Mouse (Mus musculus) heart, postnatal 10 days (tissue): ENCODE results near the gene Sat2. TPM values are rescaled to one million over a fixed set of nuclear protein-coding genes. Genes with fewer than 3 reads are reported as not detected.

Experiments
- DNase-seq, 2 experiments: peaks; one replicate each; pipeline ENCODE4 v3.0.0; 2021
- intact Hi-C: fragments of 180-260 bp; cut with DNase I; formaldehyde crosslinking; loops from one replicate; pipeline ENCODE4 v1.15.1; 2025
- microRNA-seq, 2 experiments: library from miRNA; unstranded; fragments of <30 nt; microRNA quantifications; one replicate each; pipeline ENCODE4 v1.2.0; 2022
- total RNA-seq, 2 experiments: library from RNA; stranded (reverse); gene quantifications; 2 replicates each; pipeline ENCODE4 v1.2.3; 2021

The Sat2 gene
- total RNA-seq, 2 experiments from 2014 or later = 4.3 to 4.7 TPM

GRCm38 (mm10) chr11:69665457-69665960 is 43.7 kb downstream of the Sat2 start:
- intact Hi-C loops = no loop called here

GRCm38 (mm10) chr11:69665961-69666664 is 44.3 kb downstream of the Sat2 start, which contains the start of gene Cd68:
Gene Cd68, minus strand, starts transcription at chr11:69666153.
- peak; percentile 52 to 56 for DNase-seq
- intact Hi-C loops = no loop called here

More at GRCm38 (mm10) chr11:69665457-69665960, 43.7 kb downstream of the Sat2 start:
- no peak for DNase-seq

- no peak for DNase-seq
- intact Hi-C loops = no loop called here
Measured at GRCm38 (mm10) chr11:69666665-69667005, 44.8 kb downstream of the Sat2 start.

GRCm38 (mm10) chr11:69670786-69671725 is 49.2 kb downstream of the Sat2 start:
- peak; percentile 95 to 98 for DNase-seq
- intact Hi-C loops = no loop called here

GRCm38 (mm10) chr11:69671726-69672124 is 49.9 kb downstream of the Sat2 start:
- intact Hi-C loops = loop anchor here (1.0 kb wide), 1 partner anchor 9 kb away; the partner anchor contains the start of gene Mpdu1
- no peak for DNase-seq

- peak; percentile 100 for DNase-seq
- intact Hi-C loops = loop anchor here (1.0 kb wide), 1 partner anchor 10 kb away; the partner anchor contains the start of gene Mpdu1
Measured at GRCm38 (mm10) chr11:69672211-69672706, 50.4 kb downstream of the Sat2 start, which contains the start of gene Eif4a1. Gene Eif4a1, minus strand, starts transcription at chr11:69672423.

Small RNA genes lying within 50 kb of the gene (microRNA-seq; reads per million reads assigned to microRNA genes)
- gene Mir1934 (1.4 to 6.6 reads per million in 2 experiments), gene Mir467f (0 reads per million in 2 experiments)

Other genes starting within 250 kb of the Sat2 start
- gene Naa38, start 226.5 kb upstream of the Sat2 start, total RNA-seq = 10 to 100 TPM; 94.1 to 95.0 TPM
- 10 to 100 TPM; 27.5 to 30.2 TPM for gene Cyb5d1, start 226.4 kb upstream of the Sat2 start, total RNA-seq
- gene Tmem88, start 223.8 kb upstream of the Sat2 start, total RNA-seq = 10 to 100 TPM; 53.3 to 54.0 TPM
- gene Kdm6b, start 208.3 kb upstream of the Sat2 start, total RNA-seq = 10 to 100 TPM; 48.3 to 52.2 TPM
- gene Dnah2, start 72.9 kb upstream of the Sat2 start, total RNA-seq = under 1 TPM; 0.02 to 0.10 TPM
- gene Efnb3, start 61.8 kb upstream of the Sat2 start, total RNA-seq = 100 to 1,000 TPM in 1 of 2 experiments, 10 to 100 TPM in 1; 97.6 to 115 TPM
- gene Wrap53, start 41.8 kb upstream of the Sat2 start, total RNA-seq = 1 to 10 TPM; 5.9 to 6.8 TPM
- gene Trp53, start 41.7 kb upstream of the Sat2 start, total RNA-seq = 10 to 100 TPM; 32.5 to 45.2 TPM
- gene Atp1b2, start 16.1 kb upstream of the Sat2 start, total RNA-seq = 10 to 100 TPM; 29.9 to 36.5 TPM
- not detected for gene Shbg, start 4.1 kb upstream of the Sat2 start, total RNA-seq
- gene Fxr2, start 11.0 kb downstream of the Sat2 start, total RNA-seq = 10 to 100 TPM; 72.1 to 78.7 TPM
- not detected for gene Sox15, start 33.3 kb downstream of the Sat2 start, total RNA-seq
- gene Mpdu1, start 40.6 kb downstream of the Sat2 start, total RNA-seq = 10 to 100 TPM; 33.1 to 33.7 TPM
- gene Cd68, start 44.1 kb downstream of the Sat2 start, total RNA-seq = 1 to 10 TPM; 5.8 to 7.8 TPM
- 100 to 1,000 TPM; 389 to 397 TPM for gene Eif4a1, start 50.4 kb downstream of the Sat2 start, total RNA-seq
- 10 to 100 TPM; 48.9 to 49.6 TPM for gene Senp3, start 60.1 kb downstream of the Sat2 start, total RNA-seq
- 1 to 10 TPM; 2.1 to 2.4 TPM for gene Tnfsf13, start 63.8 kb downstream of the Sat2 start, total RNA-seq
- gene Tnfsf12, start 73.8 kb downstream of the Sat2 start, total RNA-seq = 10 to 100 TPM; 19.6 to 20.3 TPM
- 1 to 10 TPM; 5.1 to 5.2 TPM for gene Tnfsfm13, start 74.1 kb downstream of the Sat2 start, total RNA-seq
- gene Polr2a, start 136.6 kb downstream of the Sat2 start, total RNA-seq = 10 to 100 TPM; 44.5 to 47.5 TPM
- under 1 TPM; 0.17 to 0.40 TPM for gene Slc35g3, start 139.9 kb downstream of the Sat2 start, total RNA-seq
- gene Zbtb4, start 143.9 kb downstream of the Sat2 start, total RNA-seq = 10 to 100 TPM; 42.2 to 43.9 TPM
- 1 to 10 TPM; 5.8 to 7.1 TPM for gene Chrnb1, start 173.9 kb downstream of the Sat2 start, total RNA-seq
- 1 to 10 TPM; 1.9 to 3.5 TPM for gene Fgf11, start 179.8 kb downstream of the Sat2 start, total RNA-seq
- gene Tmem102, start 183.6 kb downstream of the Sat2 start, total RNA-seq = 1 to 10 TPM in 1 of 2 experiments, under 1 TPM in 1; 0.94 to 1.2 TPM
- gene Gm39566, start 193.3 kb downstream of the Sat2 start, total RNA-seq = not detected
- not detected for gene Spem2, start 196.4 kb downstream of the Sat2 start, total RNA-seq
- not detected for gene Spem1, start 200.2 kb downstream of the Sat2 start, total RNA-seq
- 10 to 100 TPM; 13.6 TPM for gene Nlgn2, start 215.8 kb downstream of the Sat2 start, total RNA-seq
- gene Tmem256, start 216.5 kb downstream of the Sat2 start, total RNA-seq = 100 to 1,000 TPM; 130 to 151 TPM
- 10 to 100 TPM; 52.5 to 59.7 TPM for gene Plscr3, start 224.4 kb downstream of the Sat2 start, total RNA-seq
- not detected for gene Tnk1, start 236.7 kb downstream of the Sat2 start, total RNA-seq